Mouse (Mus musculus) hindbrain, embryonic 16.5 days (tissue): ENCODE results near the gene Bphl. TPM values are rescaled to one million over a fixed set of nuclear protein-coding genes. Genes with fewer than 3 reads are reported as not detected.
A peak's percentile ranks its signal among the peaks of the same experiment; 100 is the strongest.

Source experiments
- ATAC-seq: fragments of 200-750 bp; cut with Nextera tagmentation; 2 replicates; pipeline ENCODE4 v1.8.0; 2017; ENCODE audit warnings: moderate TSS enrichment, moderate library complexity
- H3K27ac ChIP-seq: fragments of 300-500 bp; sonication (generic); 2 replicates; pipeline ENCODE4 v1.5.1; 2014; ENCODE audit warnings: low read depth, mild to moderate bottlenecking, control low read depth, low read length, moderate library complexity
- H3K27me3 ChIP-seq: fragments of 300-500 bp; sonication (generic); replicated peaks from 2 replicates; pipeline ENCODE4 v1.6.1; 2014; ENCODE audit warnings: low read length; ENCODE audit not compliant: control insufficient read depth, insufficient read depth
- H3K36me3 ChIP-seq: fragments of 300-500 bp; sonication (generic); 2 replicates; pipeline ENCODE4 v1.6.1; 2014; ENCODE audit warnings: mild to moderate bottlenecking, low read length, moderate library complexity, mixed read lengths; ENCODE audit not compliant: control insufficient read depth, insufficient read depth
- H3K4me1 ChIP-seq: fragments of 300-500 bp; sonication (generic); 2 replicates; pipeline ENCODE4 v1.6.1; 2014; ENCODE audit warnings: low read depth, low read length; ENCODE audit not compliant: control insufficient read depth, insufficient read depth
- H3K4me2 ChIP-seq: fragments of 300-500 bp; sonication (generic); 2 replicates; pipeline ENCODE4 v1.6.1; 2014; ENCODE audit warnings: mild to moderate bottlenecking, low read length, control low read depth, moderate library complexity
- H3K4me3 ChIP-seq: fragments of 300-500 bp; sonication (generic); 2 replicates; pipeline ENCODE4 v1.5.1; 2014; ENCODE audit warnings: mild to moderate bottlenecking, low read length, control low read depth, moderate library complexity
- H3K9ac ChIP-seq: fragments of 300-500 bp; sonication (generic); 2 replicates; pipeline ENCODE4 v1.6.1; 2014; ENCODE audit warnings: low read depth, mild to moderate bottlenecking, control low read depth, low read length, moderate library complexity
- H3K9me3 ChIP-seq: fragments of 300-500 bp; sonication (generic); 2 replicates; pipeline ENCODE4 v1.6.1; 2014; ENCODE audit warnings: mild to moderate bottlenecking, low read length, moderate library complexity; ENCODE audit not compliant: control insufficient read depth
- WGBS: fragments of 180-500 bp; shearing (Covaris S2); extraction: QIAGEN DNeasy Blood & Tissue Kit; methylation state at CpG from one replicate; pipeline ENCODE4 v1.1.7; 2014; 5-methylcytosine and 5-hydroxymethylcytosine counted together
- polyA plus RNA-seq: library from polyadenylated mRNA; unstranded; fragments of >200 nt; fragmentation: Nextera tagmentation; extraction: Ambion mirVana; gene quantifications from 2 replicates; pipeline ENCODE4 v1.2.1, GENCODE M21; 2015

Bphl gene
- polyA plus RNA-seq, 1 experiment from 2014 or later = 45.9 TPM

GRCm38 (mm10) chr13:34046421-34047012, 9.1 kb downstream of the Bphl start:
- Histone ChIP-seq H3K9me3 (no peaks in the 10 kb centered on the region), H3K4me2 (no peak overlapping the region), H3K4me3 (no peak overlapping the region), H3K27me3 (no peaks in the 10 kb centered on the region), H3K27ac (no peak overlapping the region), H3K36me3 (peaks cover 9% of the 10 kb centered on the region), H3K4me1 (peaks cover 2% of the 10 kb centered on the region; the same call in 1 of the 2 replicates), H3K9ac (peak overlapping the region; percentile 39; the same call in 1 of the 2 replicates)
- WGBS = 37% methylated on average over 11 of the region's 11 CpGs
- ATAC-seq = peak; percentile 95

DNA sequence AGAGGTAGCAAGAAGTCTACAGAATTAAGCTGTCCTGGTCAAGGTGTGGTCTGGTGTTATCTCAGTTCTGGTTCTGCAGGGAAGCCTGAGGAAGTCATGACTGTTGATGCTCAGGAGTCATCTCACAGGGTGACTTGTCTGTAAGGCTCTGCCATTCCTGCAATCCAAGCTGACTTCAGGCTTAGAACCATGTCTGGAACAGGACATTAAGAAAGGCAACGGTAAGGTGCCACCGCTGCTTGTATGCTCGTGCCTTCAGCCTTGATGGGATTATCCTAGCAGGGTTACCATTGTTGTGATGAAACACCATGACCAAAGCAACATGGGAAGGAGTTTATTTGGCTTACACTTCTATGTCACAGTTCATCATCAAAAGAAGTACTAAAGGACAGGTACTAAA, 10.1 kb downstream of the Bphl start:
- 90% methylated on average over 3 of the region's 3 CpGs for WGBS
- ATAC-seq = no peak
- H3K4me3 ChIP-seq = no peak overlapping the region
- peaks cover 2% of the 10 kb centered on the region; the same call in 1 of the 2 replicates for H3K4me1 ChIP-seq
- H3K36me3 ChIP-seq = peaks cover 12% of the 10 kb centered on the region
- H3K4me2 ChIP-seq = no peak overlapping the region
- no peaks in the 10 kb centered on the region for H3K27me3 ChIP-seq
- H3K9ac ChIP-seq = no peak overlapping the region
- H3K27ac ChIP-seq = no peak overlapping the region
- H3K9me3 ChIP-seq = no peaks in the 10 kb centered on the region

GRCm38 (mm10) chr13:34050479-34050878, 13.1 kb downstream of the Bphl start:
- H3K4me1 ChIP-seq = peaks cover 2% of the 10 kb centered on the region; the same call in 1 of the 2 replicates
- no peak for ATAC-seq
- 98% methylated on average over 8 of the region's 8 CpGs for WGBS
- no peak overlapping the region for H3K4me3 ChIP-seq
- H3K4me2 ChIP-seq = no peak overlapping the region
- no peaks in the 10 kb centered on the region for H3K9me3 ChIP-seq
- no peak overlapping the region for H3K27ac ChIP-seq
- H3K27me3 ChIP-seq = no peaks in the 10 kb centered on the region
- peaks cover 16% of the 10 kb centered on the region for H3K36me3 ChIP-seq
- no peak overlapping the region for H3K9ac ChIP-seq

DNA sequence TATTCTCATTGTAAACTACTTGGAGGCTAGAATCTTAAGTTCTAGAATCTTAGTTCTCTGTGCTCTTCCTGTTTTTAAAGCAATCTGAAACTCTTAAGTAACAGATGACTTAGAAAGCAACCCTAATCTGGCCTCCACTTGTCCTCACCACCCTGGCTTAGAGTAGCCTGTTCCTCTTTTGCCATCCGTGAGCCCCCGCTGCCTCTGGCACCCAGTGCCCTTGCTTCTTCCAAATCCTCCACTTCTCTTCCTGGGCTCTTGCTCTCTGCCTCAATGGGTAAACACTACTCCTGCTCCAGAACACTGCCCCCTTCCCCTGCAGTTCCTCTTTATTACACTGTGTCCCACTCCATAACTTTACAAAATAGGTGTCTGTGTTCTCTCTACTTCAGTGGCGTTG, 14.3 kb downstream of the Bphl start:
- Histone ChIP-seq H3K4me1 (peaks cover under 1% of the 10 kb centered on the region; the same call in 1 of the 2 replicates), H3K27ac (no peak overlapping the region), H3K9ac (no peak overlapping the region), H3K27me3 (no peaks in the 10 kb centered on the region), H3K4me2 (no peak overlapping the region), H3K9me3 (no peaks in the 10 kb centered on the region), H3K4me3 (no peak overlapping the region), H3K36me3 (peaks cover 20% of the 10 kb centered on the region)
- ATAC-seq = no peak
- WGBS = 97% methylated on average over 3 of the region's 3 CpGs

- WGBS = 80% methylated on average over 13 of the region's 13 CpGs
- ATAC-seq = no peak
- no peaks in the 10 kb centered on the region for H3K27me3 ChIP-seq
- H3K4me3 ChIP-seq = no peak overlapping the region
- H3K9ac ChIP-seq = no peak overlapping the region
- H3K36me3 ChIP-seq = peaks cover 15% of the 10 kb centered on the region
- no peak overlapping the region for H3K4me2 ChIP-seq
- H3K27ac ChIP-seq = no peak overlapping the region
- H3K4me1 ChIP-seq = no peaks in the 10 kb centered on the region
- H3K9me3 ChIP-seq = no peaks in the 10 kb centered on the region
These were observed 16.4 kb downstream of the Bphl start for GRCm38 (mm10) chr13:34053673-34054282.

DNA sequence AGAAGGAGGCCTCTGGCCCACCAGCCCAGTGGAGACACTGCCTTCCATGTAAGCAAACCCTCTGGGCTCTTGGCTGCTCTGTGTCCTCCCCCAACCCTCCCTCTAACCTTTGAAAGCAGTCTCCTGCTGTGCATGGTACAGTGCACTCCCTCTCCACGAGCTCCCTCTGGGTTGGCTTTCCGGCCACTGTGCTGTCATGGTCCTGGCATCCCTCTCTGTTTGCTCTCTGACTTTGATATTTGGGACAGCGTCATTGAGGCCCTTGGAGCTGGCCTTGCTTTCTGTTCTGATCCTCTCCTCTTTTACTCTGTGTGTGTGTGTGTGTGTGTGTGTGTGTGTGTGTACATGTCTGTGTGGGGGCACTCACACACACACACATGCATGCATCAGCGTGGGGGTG, 17.0 kb downstream of the Bphl start:
- no peak overlapping the region for H3K4me2 ChIP-seq
- H3K9me3 ChIP-seq = no peaks in the 10 kb centered on the region
- no peak overlapping the region for H3K27ac ChIP-seq
- WGBS = 62% methylated on average over 4 of the region's 4 CpGs
- no peak for ATAC-seq
- no peaks in the 10 kb centered on the region for H3K4me1 ChIP-seq
- H3K9ac ChIP-seq = no peak overlapping the region
- H3K4me3 ChIP-seq = no peak overlapping the region
- H3K27me3 ChIP-seq = no peaks in the 10 kb centered on the region
- H3K36me3 ChIP-seq = peaks cover 15% of the 10 kb centered on the region

GRCm38 (mm10) chr13:34054983-34055382, 17.6 kb downstream of the Bphl start:
- Histone ChIP-seq H3K27ac (no peak overlapping the region), H3K4me1 (no peaks in the 10 kb centered on the region), H3K9me3 (no peaks in the 10 kb centered on the region), H3K27me3 (no peaks in the 10 kb centered on the region), H3K4me3 (no peak overlapping the region), H3K36me3 (peaks cover 15% of the 10 kb centered on the region), H3K9ac (no peak overlapping the region), H3K4me2 (no peak overlapping the region)
- ATAC-seq = no peak
- 95% methylated on average over 3 of the region's 3 CpGs for WGBS

DNA sequence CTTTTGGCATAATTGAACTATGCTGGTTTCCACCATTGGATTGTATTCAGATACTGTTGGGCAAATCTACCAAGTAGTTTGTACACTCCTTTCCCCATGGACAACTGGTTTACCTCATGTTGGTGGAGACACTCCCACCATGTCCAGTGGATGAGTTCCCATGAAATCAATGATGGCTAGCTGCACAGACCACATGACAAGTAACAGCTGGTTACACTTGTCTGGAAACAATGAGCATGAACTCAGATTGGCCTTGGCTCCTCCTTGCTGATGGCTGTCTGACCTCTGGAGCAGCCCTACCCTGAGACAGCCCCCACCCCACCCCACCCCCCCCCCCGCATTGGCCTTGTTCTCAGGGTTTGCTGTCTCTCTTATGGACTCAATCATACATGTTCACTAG, 19.9 kb downstream of the Bphl start:
- H3K27me3 ChIP-seq = no peaks in the 10 kb centered on the region
- WGBS = 85% methylated on average over 1 of the region's 1 CpGs
- no peaks in the 10 kb centered on the region for H3K4me1 ChIP-seq
- ATAC-seq = no peak
- no peak overlapping the region for H3K27ac ChIP-seq
- no peaks in the 10 kb centered on the region for H3K9me3 ChIP-seq
- no peak overlapping the region for H3K4me3 ChIP-seq
- H3K4me2 ChIP-seq = no peak overlapping the region
- peaks cover 11% of the 10 kb centered on the region; the same call in 1 of the 2 replicates for H3K36me3 ChIP-seq
- no peak overlapping the region for H3K9ac ChIP-seq

- no peak overlapping the region for H3K9ac ChIP-seq
- H3K36me3 ChIP-seq = peaks cover 11% of the 10 kb centered on the region; the same call in 1 of the 2 replicates
- WGBS = 87% methylated on average over 9 of the region's 9 CpGs
These were observed 22.7 kb downstream of the Bphl start for GRCm38 (mm10) chr13:34060061-34060460.

More at GRCm38 (mm10) chr13:34060061-34060460, 22.7 kb downstream of the Bphl start:
- 0 out of 2 replicates have a peak, but pooled peaks have one; percentile 40 for ATAC-seq
- H3K9me3 ChIP-seq = no peaks in the 10 kb centered on the region
- H3K4me1 ChIP-seq = no peaks in the 10 kb centered on the region
- no peak overlapping the region for H3K4me2 ChIP-seq
- H3K27me3 ChIP-seq = no peaks in the 10 kb centered on the region
- H3K4me3 ChIP-seq = no peak overlapping the region
- no peak overlapping the region for H3K27ac ChIP-seq
